Mouse (Mus musculus) neural tube, embryonic 11.5 days (tissue): ENCODE measurements around the gene Kif5c. TPM values are rescaled to one million over a fixed set of nuclear protein-coding genes. Genes with fewer than 3 reads are reported as not detected.

Source experiments
- ATAC-seq: fragments of 200-750 bp; cut with Nextera tagmentation; 2 replicates; pipeline ENCODE4 v1.8.0; 2017; ENCODE audit warnings: moderate number of reproducible peaks, mild to moderate bottlenecking, moderate TSS enrichment, moderate library complexity; ENCODE audit not compliant: insufficient read depth, low FRiP score, low TSS enrichment
- DNase-seq: peaks from one replicate; pipeline ENCODE4 v3.0.0-alpha.2; 2015; ENCODE audit warnings: low spot score
- H3K27ac ChIP-seq: fragments of 300-500 bp; sonication (generic); 2 replicates; pipeline ENCODE4 v1.5.1; 2014; ENCODE audit warnings: low read depth, mild to moderate bottlenecking, low read length
- H3K27me3 ChIP-seq: fragments of 300-500 bp; sonication (generic); 2 replicates; pipeline ENCODE4 v1.6.1; 2014; ENCODE audit warnings: mild to moderate bottlenecking, low read length, mixed read lengths; ENCODE audit not compliant: control insufficient read depth, insufficient read depth
- H3K36me3 ChIP-seq: fragments of 300-500 bp; sonication (generic); 2 replicates; pipeline ENCODE4 v1.6.1; 2014; ENCODE audit warnings: mild to moderate bottlenecking, low read length, moderate library complexity, mixed read lengths; ENCODE audit not compliant: control insufficient read depth, insufficient read depth
- H3K4me1 ChIP-seq: fragments of 300-500 bp; sonication (generic); 2 replicates; pipeline ENCODE4 v1.6.1; 2014; ENCODE audit warnings: low read length, mixed read lengths; ENCODE audit not compliant: control insufficient read depth, insufficient read depth
- H3K4me2 ChIP-seq: fragments of 300-500 bp; sonication (generic); 2 replicates; pipeline ENCODE4 v1.6.1; 2014; ENCODE audit warnings: low read depth, mild to moderate bottlenecking, moderate library complexity
- H3K4me3 ChIP-seq: fragments of 300-500 bp; sonication (generic); 2 replicates; pipeline ENCODE4 v1.5.1; 2014; ENCODE audit warnings: low read depth, low read length
- H3K9ac ChIP-seq: fragments of 300-500 bp; sonication (generic); 2 replicates; pipeline ENCODE4 v1.6.1; 2014; ENCODE audit warnings: mild to moderate bottlenecking, low read length
- H3K9me3 ChIP-seq: fragments of 300-500 bp; sonication (generic); 2 replicates; pipeline ENCODE4 v1.6.1; 2016; ENCODE audit warnings: low read length; ENCODE audit not compliant: control insufficient read depth
- WGBS: fragments of 180-500 bp; shearing (Covaris S2); extraction: QIAGEN DNeasy Blood & Tissue Kit; methylation state at CpG from one replicate; pipeline ENCODE4 v1.1.7; 2014; 5-methylcytosine and 5-hydroxymethylcytosine counted together
- polyA plus RNA-seq: library from polyadenylated mRNA; unstranded; fragments of >200 nt; fragmentation: Nextera tagmentation; extraction: Ambion mirVana; gene quantifications from 2 replicates; pipeline ENCODE4 v1.2.1, GENCODE M21; 2014

The Kif5c gene
- polyA plus RNA-seq, 1 experiment from 2014 or later: 122 TPM

DNA sequence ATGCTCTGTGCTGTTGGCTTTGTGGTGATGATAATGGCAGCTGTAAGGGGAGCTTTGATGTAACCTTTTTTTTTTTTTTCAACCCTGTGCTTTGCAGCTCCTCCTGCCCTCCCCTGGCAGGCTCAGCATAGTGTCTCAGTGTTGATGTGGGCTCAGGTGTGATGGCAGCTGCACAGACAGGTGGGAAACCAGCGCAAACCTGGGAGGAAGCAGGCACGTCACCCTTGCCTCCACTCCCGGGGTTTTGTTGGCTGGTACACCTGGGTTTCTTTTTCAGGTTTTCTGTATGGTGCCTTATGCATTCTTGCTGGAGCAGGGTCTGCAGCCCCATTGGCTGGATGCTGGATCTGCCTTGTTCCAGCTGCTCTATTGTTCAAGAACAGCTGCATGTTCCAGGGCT lies 198.1 kb downstream of the Kif5c start:
- no peak for DNase-seq
- Histone ChIP-seq H3K36me3 (no peaks in the 10 kb centered on the region), H3K4me2 (no peak overlapping the region), H3K4me1 (no peaks in the 10 kb centered on the region), H3K9ac (no peak overlapping the region), H3K27me3 (no peaks in the 10 kb centered on the region), H3K4me3 (no peak overlapping the region), H3K27ac (no peak overlapping the region), H3K9me3 (no peaks in the 10 kb centered on the region)
- 87% methylated on average over 3 of the region's 3 CpGs for WGBS
- no peak for ATAC-seq

DNA sequence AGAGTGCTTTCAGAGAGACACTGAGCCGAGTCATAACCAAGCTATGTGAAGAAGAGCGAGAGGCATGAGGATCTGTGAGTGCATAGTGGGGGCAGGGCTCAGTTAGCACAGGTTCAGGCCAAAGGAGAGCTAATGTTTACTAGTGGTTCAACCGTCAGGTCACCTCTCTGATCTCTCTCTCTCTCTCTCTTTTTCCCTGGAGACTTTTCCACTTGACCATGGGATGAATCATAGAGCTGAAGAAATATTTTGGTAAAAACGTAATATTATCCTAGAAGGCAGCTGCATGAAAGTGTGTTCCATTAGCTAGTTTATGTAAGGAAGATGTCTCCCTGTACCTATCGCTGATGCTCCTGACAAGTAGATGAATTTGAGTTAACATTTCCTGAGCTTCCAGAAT lies 199.0 kb downstream of the Kif5c start:
- H3K27me3 ChIP-seq: no peaks in the 10 kb centered on the region
- DNase-seq (no peak), ATAC-seq (no peak)
- WGBS: 84% methylated on average over 5 of the region's 5 CpGs
- H3K4me1 ChIP-seq: no peaks in the 10 kb centered on the region
- H3K9ac ChIP-seq: no peak overlapping the region
- H3K27ac ChIP-seq: no peak overlapping the region
- no peaks in the 10 kb centered on the region for H3K9me3 ChIP-seq
- no peaks in the 10 kb centered on the region for H3K36me3 ChIP-seq
- no peak overlapping the region for H3K4me2 ChIP-seq
- no peak overlapping the region for H3K4me3 ChIP-seq

DNA sequence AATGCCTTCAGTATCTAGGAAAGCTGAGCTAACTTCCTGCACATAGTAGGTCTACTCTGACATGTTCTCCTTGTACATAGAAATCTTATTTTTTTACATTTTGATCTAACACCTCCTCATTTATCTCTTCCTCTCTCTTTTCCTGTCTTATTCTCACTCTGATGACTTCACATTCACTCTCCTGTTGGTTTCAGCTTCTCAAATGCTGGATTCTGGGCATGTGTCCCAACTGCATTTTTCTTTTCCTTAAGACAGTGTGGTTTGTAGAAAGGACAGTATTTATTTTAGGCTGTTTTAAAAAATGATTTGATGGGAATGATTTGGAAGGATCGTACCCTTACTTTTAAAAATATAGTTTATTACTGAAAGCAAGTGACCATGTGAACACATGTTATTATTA lies 203.2 kb downstream of the Kif5c start:
- Histone ChIP-seq H3K27me3 (no peaks in the 10 kb centered on the region), H3K4me2 (no peak overlapping the region), H3K27ac (no peak overlapping the region), H3K9ac (no peak overlapping the region), H3K9me3 (no peaks in the 10 kb centered on the region), H3K4me3 (no peak overlapping the region), H3K36me3 (no peaks in the 10 kb centered on the region), H3K4me1 (no peaks in the 10 kb centered on the region)
- no peak for ATAC-seq
- 95% methylated on average over 1 of the region's 1 CpGs for WGBS
- DNase-seq: no peak

Other genes starting within 250 kb of the Kif5c start
- gene Epc2, start 167.8 kb upstream of the Kif5c start, polyA plus RNA-seq: 11.1 and 12.3 TPM in 2 replicates
- 1.3 and 1.9 TPM in 2 replicates for gene Lypd6b, start 168.4 kb downstream of the Kif5c start, polyA plus RNA-seq